Mouse (Mus musculus): ENCODE results near the gene Dmpk. TPM values are rescaled to one million over a fixed set of nuclear protein-coding genes. Genes with fewer than 3 reads are reported as not detected.

Gene Dmpk
- total RNA-seq, 4 experiments from 2014 or later = 25.0 to 39.7 (median 31.6) TPM

- peak; percentile 83 to 98 for DNase-seq (ENCODE audit: low spot score in 2 of 2)
These were observed 7.7 kb upstream of the Dmpk start, which contains the start of gene Dmwd for GRCm38 (mm10) chr7:19075723-19076585. Gene Dmwd (plus strand): TSS chr7:19076227.

GRCm38 (mm10) chr7:19076586-19076991, 7.1 kb upstream of the Dmpk start:
- DNase-seq (ENCODE audit: low spot score in 2 of 2) = no peak

GRCm38 (mm10) chr7:19077761-19078160, 5.9 kb upstream of the Dmpk start:
- DNase-seq (ENCODE audit: low spot score in 2 of 2) = no peak

- no peak for DNase-seq (ENCODE audit: low spot score in 2 of 2)
These were observed 4.9 kb upstream of the Dmpk start for GRCm38 (mm10) chr7:19078732-19079131.

GRCm38 (mm10) chr7:19080451-19080950, 3.1 kb upstream of the Dmpk start:
- DNase-seq (ENCODE audit: low spot score in 2 of 2) = no peak

GRCm38 (mm10) chr7:19082171-19082570, 1.5 kb upstream of the Dmpk start:
- DNase-seq (ENCODE audit: low spot score in 2 of 2) = no peak

- no peak for DNase-seq (ENCODE audit: low spot score in 2 of 2)
These were observed 553 bp upstream of the Dmpk start for GRCm38 (mm10) chr7:19083096-19083495.

GRCm38 (mm10) chr7:19084277-19084771, 675 bp downstream of the Dmpk start:
- no peak for DNase-seq (ENCODE audit: low spot score in 2 of 2)

- DNase-seq (ENCODE audit: low spot score in 2 of 2) = no peak
These were observed 1.3 kb downstream of the Dmpk start for GRCm38 (mm10) chr7:19084921-19085473.

GRCm38 (mm10) chr7:19085495-19085894, 1.8 kb downstream of the Dmpk start:
- DNase-seq (ENCODE audit: low spot score in 2 of 2) = no peak

GRCm38 (mm10) chr7:19086042-19086441, 2.4 kb downstream of the Dmpk start:
- no peak for DNase-seq (ENCODE audit: low spot score in 2 of 2)

- DNase-seq (ENCODE audit: low spot score in 2 of 2) = no peak
These were observed 3.1 kb downstream of the Dmpk start for GRCm38 (mm10) chr7:19086760-19087159.

GRCm38 (mm10) chr7:19088813-19089212, 5.2 kb downstream of the Dmpk start:
- no peak for DNase-seq (ENCODE audit: low spot score in 2 of 2)

- no peak for DNase-seq (ENCODE audit: low spot score in 2 of 2)
These were observed 8.3 kb downstream of the Dmpk start for GRCm38 (mm10) chr7:19091913-19092312.

GRCm38 (mm10) chr7:19092381-19093173, 8.9 kb downstream of the Dmpk start:
- no peak for DNase-seq (ENCODE audit: low spot score in 2 of 2)

- no peak for DNase-seq (ENCODE audit: low spot score in 2 of 2)
These were observed 9.5 kb downstream of the Dmpk start for GRCm38 (mm10) chr7:19093174-19093521.

GRCm38 (mm10) chr7:19093537-19094385, 10.1 kb downstream of the Dmpk start:
- DNase-seq (ENCODE audit: low spot score in 2 of 2) = peak in 1 of 2 experiments; percentile 76

GRCm38 (mm10) chr7:19094471-19094825, 10.8 kb downstream of the Dmpk start, which contains the start of gene Six5:
Gene Six5 (plus strand): TSS chr7:19094594.
- DNase-seq (ENCODE audit: low spot score in 2 of 2) = no peak

- no peak for DNase-seq (ENCODE audit: low spot score in 2 of 2)
These were observed 11.4 kb downstream of the Dmpk start for GRCm38 (mm10) chr7:19094826-19095750.

GRCm38 (mm10) chr7:19095751-19096110, 12.1 kb downstream of the Dmpk start:
- DNase-seq (ENCODE audit: low spot score in 2 of 2) = no peak
